Mouse (Mus musculus): Measurements from ENCODE around the gene Taz. TPM values are rescaled to one million over a fixed set of nuclear protein-coding genes. Genes with fewer than 3 reads are reported as not detected.

The Taz gene
- polyA plus RNA-seq, 1 experiment, result 76.5 TPM

DNA sequence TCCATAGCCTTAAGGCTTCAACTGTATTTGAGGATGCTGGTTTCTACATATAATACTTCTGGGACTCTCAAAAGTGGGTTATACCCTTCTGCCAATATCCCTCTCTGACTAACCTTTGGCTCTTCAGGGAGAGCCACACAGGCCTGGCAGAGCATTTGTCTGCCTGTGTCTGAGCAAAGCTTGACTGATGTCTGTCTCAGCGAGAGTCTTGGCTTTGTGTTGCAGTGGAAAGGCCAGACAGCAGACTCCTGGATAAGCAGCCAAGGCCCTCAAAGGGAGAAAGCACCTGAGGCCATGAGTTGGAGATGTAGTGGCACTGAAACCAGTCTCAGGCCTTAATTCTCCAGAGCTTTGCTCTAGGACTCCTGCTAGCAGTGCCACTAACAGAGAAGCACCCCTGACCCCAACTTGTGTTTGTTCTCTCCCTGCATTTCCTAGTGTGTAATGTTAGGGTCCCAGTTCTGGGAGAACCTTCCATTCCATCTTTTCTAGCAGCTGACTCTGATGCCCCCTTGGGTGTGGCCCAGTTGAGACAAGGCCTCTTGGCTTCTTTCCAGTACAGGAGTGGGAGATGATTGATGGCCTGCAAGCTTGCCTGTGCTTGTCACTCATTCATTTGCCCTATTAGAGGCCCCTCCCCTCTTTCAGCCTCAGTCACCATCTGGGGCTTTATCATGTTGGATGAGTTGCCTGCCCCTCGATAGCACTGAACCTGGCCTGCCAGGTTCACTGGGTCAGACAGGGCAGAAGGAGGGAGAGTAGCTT is 48.6 kb downstream of the Taz start:
- peak; percentile 25 for DNase-seq (ENCODE audit: low read depth)
- no peak for TF ChIP-seq POLR2A (IDR thresholded peaks at IDR 0.05; ENCODE audit: borderline replicate concordance, extremely low read depth, insufficient read depth, insufficient read length, poor library complexity, severe bottlenecking)
- no peak for TF ChIP-seq CTCF (IDR thresholded peaks at IDR 0.05; ENCODE audit: borderline replicate concordance, extremely low read depth, insufficient read depth, insufficient read length)

Other genes with a start within 250 kb of the Taz start
- not detected in 2 replicates for gene Opn1mw, start 154.4 kb upstream of the Taz start, polyA plus RNA-seq (2012; rRNA removed)
- gene Mecp2, start 146.5 kb upstream of the Taz start, polyA plus RNA-seq (2012; rRNA removed), result 25.4 and 38.9 TPM in 2 replicates
- not detected in 2 replicates for gene Tex28, start 114.1 kb upstream of the Taz start, polyA plus RNA-seq (2012; rRNA removed)
- gene Tktl1, start 104.7 kb upstream of the Taz start, polyA plus RNA-seq (2012; rRNA removed), result not detected in 2 replicates
- 372 and 441 TPM in 2 replicates for gene Flna, start 32.1 kb upstream of the Taz start, polyA plus RNA-seq (2012; rRNA removed)
- 84.6 and 102 TPM in 2 replicates for gene Emd, start 27.2 kb upstream of the Taz start, polyA plus RNA-seq (2012; rRNA removed)
- gene Rpl10, start 11.1 kb upstream of the Taz start, polyA plus RNA-seq (2012; rRNA removed), result 1,601 and 1,926 TPM in 2 replicates
- gene Dnase1l1, start 425 bp downstream of the Taz start, polyA plus RNA-seq (2012; rRNA removed), result 3.0 and 4.0 TPM in 2 replicates
- 313 and 338 TPM in 2 replicates for gene Atp6ap1, start 15.2 kb downstream of the Taz start, polyA plus RNA-seq (2012; rRNA removed)
- gene Gdi1, start 23.1 kb downstream of the Taz start, polyA plus RNA-seq (2012; rRNA removed), result 1,152 and 1,204 TPM in 2 replicates
- 32.0 and 41.0 TPM in 2 replicates for gene Fam50a, start 31.1 kb downstream of the Taz start, polyA plus RNA-seq (2012; rRNA removed)
- 297 and 349 TPM in 2 replicates for gene Plxna3, start 47.2 kb downstream of the Taz start, polyA plus RNA-seq (2012; rRNA removed)
- 63.0 and 107 TPM in 2 replicates for gene Lage3, start 71.7 kb downstream of the Taz start, polyA plus RNA-seq (2012; rRNA removed)
- gene Ubl4a, start 91.3 kb downstream of the Taz start, polyA plus RNA-seq (2012; rRNA removed), result 52.8 and 63.4 TPM in 2 replicates
- 6.1 and 7.7 TPM in 2 replicates for gene Slc10a3, start 91.4 kb downstream of the Taz start, polyA plus RNA-seq (2012; rRNA removed)
- 35.3 and 47.8 TPM in 2 replicates for gene Fam3a, start 111.4 kb downstream of the Taz start, polyA plus RNA-seq (2012; rRNA removed)
- gene Ikbkg, start 111.4 kb downstream of the Taz start, polyA plus RNA-seq (2012; rRNA removed), result 15.1 and 16.0 TPM in 2 replicates
- gene G6pdx, start 147.3 kb downstream of the Taz start, polyA plus RNA-seq (2012; rRNA removed), result 50.5 and 53.4 TPM in 2 replicates
- 0.18 TPM in 1 of 2 replicates, not detected in the other for gene Gm6880, start 199.5 kb downstream of the Taz start, polyA plus RNA-seq (2012; rRNA removed)